Mouse (Mus musculus) G1E (cell line): ENCODE data around the gene Wnt11.

Experiments used
- CTCF ChIP-seq: IDR thresholded peaks from 2 replicates; pipeline ENCODE4 v1.5.1; 2012; ENCODE audit warnings: low read depth, low read length, inconsistent platforms, mixed read lengths
- GATA1 ChIP-seq: IDR thresholded peaks from 2 replicates; pipeline ENCODE4 v1.6.1; 2012; ENCODE audit warnings: borderline replicate concordance, low read length, inconsistent platforms, mixed read lengths
- GATA2 ChIP-seq: IDR thresholded peaks from 2 replicates; pipeline ENCODE4 v1.6.1; 2012; ENCODE audit warnings: low read depth, low read length, inconsistent platforms, borderline replicate concordance
- POLR2AphosphoS5 ChIP-seq: IDR thresholded peaks from 2 replicates; pipeline ENCODE4 v1.6.1; 2012; ENCODE audit warnings: low read depth, low read length, inconsistent platforms; ENCODE audit not compliant: insufficient replicate concordance
- TAL1 ChIP-seq: conservative IDR thresholded peaks from 2 replicates; pipeline ENCODE4 v1.6.1; 2012; ENCODE audit warnings: low read depth, low read length, inconsistent platforms, mixed read lengths

DNA sequence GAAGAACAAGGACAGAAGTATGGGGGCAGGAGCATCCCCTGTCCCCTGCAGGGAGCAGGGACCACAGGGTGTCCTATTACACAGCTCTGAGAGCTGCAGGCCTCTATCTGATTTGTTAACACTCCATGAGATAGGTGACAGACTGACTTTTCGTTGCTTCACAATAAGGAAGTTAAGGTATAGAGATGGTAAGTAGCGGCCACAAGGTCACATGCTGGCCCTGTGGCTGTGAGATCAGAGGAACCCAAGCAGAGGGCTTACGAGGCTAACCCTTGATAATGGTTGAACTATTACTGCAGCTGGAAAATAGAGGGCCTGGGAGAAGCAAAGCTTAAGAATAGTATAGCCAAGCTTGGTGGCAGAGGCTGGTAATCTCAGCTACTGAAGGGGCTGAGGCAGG lies 5.9 kb downstream of the Wnt11 start:
- TF ChIP-seq POLR2AphosphoS5 (no peak), CTCF (no peak), TAL1 (no peak), GATA1 (no peak), GATA2 (no peak)
